Mouse (Mus musculus): ENCODE measurements around the gene Malrd1. TPM values are rescaled to one million over a fixed set of nuclear protein-coding genes. Genes with fewer than 3 reads are reported as not detected.

The Malrd1 gene
- polyA plus RNA-seq (2012; rRNA removed) = 1.6 and 5.9 TPM in 2 replicates

DNA sequence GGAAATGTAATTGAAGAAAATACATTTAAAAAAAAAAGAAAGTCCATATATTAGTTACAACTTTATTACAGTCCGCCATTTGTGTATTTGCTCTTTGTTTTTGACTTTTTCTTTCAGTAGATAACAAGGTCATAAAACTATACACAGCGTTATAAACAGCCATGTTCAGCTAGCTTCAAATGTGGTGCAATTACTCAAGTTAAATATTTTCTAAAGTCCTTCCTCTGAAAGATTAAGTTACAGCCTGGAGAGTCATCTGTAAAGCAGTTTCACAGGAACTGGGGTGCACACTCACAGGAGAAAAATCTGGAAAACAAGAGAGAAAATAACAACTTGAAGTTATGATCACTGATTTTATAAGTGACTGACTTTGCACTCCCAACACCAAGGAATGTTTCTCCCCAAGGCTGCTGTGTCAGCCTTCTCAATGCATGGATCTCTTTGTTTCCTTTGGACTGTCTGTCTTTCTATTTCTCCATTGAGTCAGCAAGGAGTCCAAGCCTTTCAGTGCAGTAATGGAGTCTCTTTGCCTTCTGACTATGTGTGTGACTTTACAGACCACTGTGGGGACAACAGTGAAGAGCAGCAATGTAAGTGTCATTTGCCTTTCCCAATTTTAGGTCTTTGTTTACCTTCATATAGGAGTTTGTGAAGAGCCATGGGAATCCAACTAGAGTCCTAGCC, at the start of gene Malrd1:
TSS of gene Malrd1 (plus strand) at position 239 of the 684 bp plus-strand sequence.
- 0 out of 2 replicates have a peak, but pooled peaks cover 2% of the 10 kb centered on the region for H3K4me1 ChIP-seq (ENCODE audit: control insufficient read depth, insufficient read depth, insufficient read length, low read length)
- peak within 1 kb of the TSS; percentile 92 for H3K27ac ChIP-seq (ENCODE audit: insufficient read depth, low read depth, low read length)
- no peaks in the 10 kb centered on the region for H3K36me3 ChIP-seq (ENCODE audit: control insufficient read depth, insufficient read depth, low read length)
- H3K27me3 ChIP-seq (ENCODE audit: control insufficient read depth, insufficient read depth, low read length) = no peaks in the 10 kb centered on the region
- TF ChIP-seq POLR2A (IDR thresholded peaks at IDR 0.05; ENCODE audit: low read depth, low read length) (no peak), CTCF (IDR thresholded peaks at IDR 0.05; ENCODE audit: extremely low read depth, insufficient read length, insufficient replicate concordance, low read depth, low read length) (no peak)
- no peak within 1 kb of the TSS for H3K4me3 ChIP-seq (ENCODE audit: low read depth, low read length)
- 28% methylated on average over 2 of the region's 2 CpGs for WGBS

DNA sequence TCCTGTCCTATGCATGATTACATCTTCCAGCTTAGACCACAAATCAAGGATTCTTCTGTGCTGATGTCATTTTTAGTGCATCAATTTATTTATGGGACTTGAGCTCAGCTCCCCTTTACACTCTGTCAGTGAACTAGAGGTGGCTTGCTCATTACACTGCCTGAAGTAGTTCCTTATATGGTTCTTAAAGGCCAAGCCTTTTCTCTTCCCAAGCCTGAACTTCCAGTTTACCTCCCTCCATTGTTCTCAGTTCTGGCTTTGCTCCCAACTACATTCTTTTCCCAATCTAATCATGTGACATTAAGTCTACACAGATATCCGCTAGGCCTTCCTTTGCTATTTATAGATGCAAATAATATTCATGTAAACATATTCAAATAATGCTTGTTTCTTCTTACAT, 12.4 kb downstream of the Malrd1 start:
- Histone ChIP-seq H3K4me3 (ENCODE audit: low read depth, low read length) (no peak overlapping the region), H3K4me1 (ENCODE audit: control insufficient read depth, insufficient read depth, insufficient read length, low read length) (peaks cover 5% of the 10 kb centered on the region; the same call in 1 of the 2 replicates), H3K27ac (ENCODE audit: insufficient read depth, low read depth, low read length) (no peak overlapping the region), H3K27me3 (ENCODE audit: control insufficient read depth, insufficient read depth, low read length) (no peaks in the 10 kb centered on the region), H3K36me3 (ENCODE audit: control insufficient read depth, insufficient read depth, low read length) (no peaks in the 10 kb centered on the region)
- TF ChIP-seq POLR2A (IDR thresholded peaks at IDR 0.05; ENCODE audit: low read depth, low read length) (no peak), CTCF (IDR thresholded peaks at IDR 0.05; ENCODE audit: extremely low read depth, insufficient read length, insufficient replicate concordance, low read depth, low read length) (no peak)
- 22% methylated on average over 1 of the region's 1 CpGs for WGBS

GRCm38 (mm10) chr2:15613327-15613948, 87.2 kb downstream of the Malrd1 start:
- Histone ChIP-seq H3K36me3 (ENCODE audit: control insufficient read depth, insufficient read depth, low read length) (peaks cover 3% of the 10 kb centered on the region; the same call in 1 of the 2 replicates), H3K4me1 (ENCODE audit: control insufficient read depth, insufficient read depth, insufficient read length, low read length) (no peaks in the 10 kb centered on the region), H3K4me3 (ENCODE audit: low read depth, low read length) (no peak overlapping the region), H3K27ac (ENCODE audit: insufficient read depth, low read depth, low read length) (no peak overlapping the region), H3K27me3 (ENCODE audit: control insufficient read depth, insufficient read depth, low read length) (no peaks in the 10 kb centered on the region)
- TF ChIP-seq CTCF (IDR thresholded peaks at IDR 0.05; ENCODE audit: extremely low read depth, insufficient read length, insufficient replicate concordance, low read depth, low read length) (no peak), POLR2A (IDR thresholded peaks at IDR 0.05; ENCODE audit: low read depth, low read length) (no peak)
- 20% methylated on average over 4 of the region's 4 CpGs for WGBS

DNA sequence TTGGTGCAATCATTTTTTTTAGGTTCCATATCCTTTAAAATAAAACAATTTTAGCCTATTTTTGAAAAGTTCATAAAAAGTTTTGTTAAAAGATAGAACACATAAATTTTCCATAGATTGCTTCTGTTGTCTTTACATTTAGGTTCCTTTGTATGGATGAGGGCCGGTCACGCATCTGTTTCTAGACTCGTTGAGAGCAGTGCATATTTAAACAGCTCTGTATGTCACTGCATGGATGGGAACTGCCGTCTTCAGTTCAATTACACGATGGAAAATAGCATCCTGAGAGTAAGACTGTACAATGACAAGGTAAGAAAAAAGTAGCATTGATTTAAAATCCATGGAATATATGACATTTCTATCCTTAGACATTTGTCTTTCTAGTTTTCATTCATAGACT, 87.7 kb downstream of the Malrd1 start:
- Histone ChIP-seq H3K27ac (ENCODE audit: insufficient read depth, low read depth, low read length) (no peak overlapping the region), H3K4me3 (ENCODE audit: low read depth, low read length) (no peak overlapping the region), H3K27me3 (ENCODE audit: control insufficient read depth, insufficient read depth, low read length) (no peaks in the 10 kb centered on the region), H3K36me3 (ENCODE audit: control insufficient read depth, insufficient read depth, low read length) (peaks cover 3% of the 10 kb centered on the region; the same call in 1 of the 2 replicates), H3K4me1 (ENCODE audit: control insufficient read depth, insufficient read depth, insufficient read length, low read length) (no peaks in the 10 kb centered on the region)
- TF ChIP-seq POLR2A (IDR thresholded peaks at IDR 0.05; ENCODE audit: low read depth, low read length) (no peak), CTCF (IDR thresholded peaks at IDR 0.05; ENCODE audit: extremely low read depth, insufficient read length, insufficient replicate concordance, low read depth, low read length) (no peak)
- WGBS = 46% methylated on average over 5 of the region's 5 CpGs

DNA sequence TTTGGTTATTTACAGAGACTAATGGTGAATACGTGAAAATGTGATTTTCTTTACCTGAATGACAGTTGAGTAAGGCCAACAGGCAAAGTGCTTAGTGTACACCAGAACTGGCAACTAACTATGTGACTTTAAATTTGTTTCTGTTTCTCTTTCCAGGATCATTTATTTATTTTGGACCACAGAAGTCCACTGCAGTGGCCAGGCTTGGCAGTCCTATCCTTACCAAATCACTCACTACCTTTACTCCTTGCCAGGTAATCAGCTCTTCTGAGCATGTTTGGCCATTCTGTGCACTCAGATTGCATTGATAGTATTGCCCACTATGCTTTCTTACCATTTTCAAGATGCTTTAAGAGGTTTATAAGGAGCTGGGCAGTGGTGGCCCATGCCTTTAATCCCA, 109.5 kb downstream of the Malrd1 start:
- Histone ChIP-seq H3K27me3 (ENCODE audit: control insufficient read depth, insufficient read depth, low read length) (no peaks in the 10 kb centered on the region), H3K36me3 (ENCODE audit: control insufficient read depth, insufficient read depth, low read length) (peaks cover 5% of the 10 kb centered on the region; the same call in 1 of the 2 replicates), H3K4me1 (ENCODE audit: control insufficient read depth, insufficient read depth, insufficient read length, low read length) (no peaks in the 10 kb centered on the region), H3K4me3 (ENCODE audit: low read depth, low read length) (no peak overlapping the region), H3K27ac (ENCODE audit: insufficient read depth, low read depth, low read length) (no peak overlapping the region)
- no peak for TF ChIP-seq POLR2A (IDR thresholded peaks at IDR 0.05; ENCODE audit: low read depth, low read length)
- TF ChIP-seq CTCF (IDR thresholded peaks at IDR 0.05; ENCODE audit: extremely low read depth, insufficient read length, insufficient replicate concordance, low read depth, low read length) = no peak
- WGBS = 90% methylated on average over 1 of the region's 1 CpGs

DNA sequence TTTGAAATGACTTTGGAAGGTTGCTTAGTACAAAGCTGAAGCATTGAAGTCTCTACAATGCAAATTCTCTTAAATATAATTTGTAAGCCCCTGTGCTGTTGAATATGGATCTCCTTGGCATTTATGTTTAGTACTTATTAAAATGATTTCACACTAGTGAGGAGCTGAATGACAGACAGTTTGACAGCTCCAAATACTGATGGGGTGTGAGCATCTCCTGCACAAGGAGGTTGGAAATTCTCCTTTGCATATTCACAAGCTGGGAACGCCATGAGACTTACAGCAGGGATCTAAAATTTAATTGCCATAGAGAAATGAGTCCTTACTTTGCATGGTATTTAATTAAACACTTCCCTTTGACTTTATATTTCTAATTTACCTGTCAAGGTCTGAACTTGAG, 117.6 kb downstream of the Malrd1 start:
- WGBS = 88% methylated on average over 1 of the region's 1 CpGs
- H3K27me3 ChIP-seq (ENCODE audit: control insufficient read depth, insufficient read depth, low read length) = no peaks in the 10 kb centered on the region
- H3K4me3 ChIP-seq (ENCODE audit: low read depth, low read length) = no peak overlapping the region
- H3K27ac ChIP-seq (ENCODE audit: insufficient read depth, low read depth, low read length) = no peak overlapping the region
- TF ChIP-seq CTCF (IDR thresholded peaks at IDR 0.05; ENCODE audit: extremely low read depth, insufficient read length, insufficient replicate concordance, low read depth, low read length) (no peak), POLR2A (IDR thresholded peaks at IDR 0.05; ENCODE audit: low read depth, low read length) (no peak)
- no peaks in the 10 kb centered on the region for H3K4me1 ChIP-seq (ENCODE audit: control insufficient read depth, insufficient read depth, insufficient read length, low read length)
- peaks cover 4% of the 10 kb centered on the region; the same call in 1 of the 2 replicates for H3K36me3 ChIP-seq (ENCODE audit: control insufficient read depth, insufficient read depth, low read length)

GRCm38 (mm10) chr2:15656388-15656787, 130.1 kb downstream of the Malrd1 start:
- Histone ChIP-seq H3K27me3 (ENCODE audit: control insufficient read depth, insufficient read depth, low read length) (no peaks in the 10 kb centered on the region), H3K36me3 (ENCODE audit: control insufficient read depth, insufficient read depth, low read length) (no peaks in the 10 kb centered on the region; the same call in 1 of the 2 replicates), H3K4me1 (ENCODE audit: control insufficient read depth, insufficient read depth, insufficient read length, low read length) (no peaks in the 10 kb centered on the region), H3K27ac (ENCODE audit: insufficient read depth, low read depth, low read length) (no peak overlapping the region), H3K4me3 (ENCODE audit: low read depth, low read length) (no peak overlapping the region)
- 91% methylated on average over 1 of the region's 1 CpGs for WGBS
- TF ChIP-seq CTCF (IDR thresholded peaks at IDR 0.05; ENCODE audit: extremely low read depth, insufficient read length, insufficient replicate concordance, low read depth, low read length) (no peak), POLR2A (IDR thresholded peaks at IDR 0.05; ENCODE audit: low read depth, low read length) (no peak)
